Mouse (Mus musculus) cortical plate, adult 2 months (tissue): ENCODE measurements at regions not wholly inside any gene's neighbourhood (a gene's known extent, or its start where the extent isn't known, plus 50 kb on each side); places are given as distances from the start of the nearest gene placed in this dataset.

ENCODE experiments used
- CTCF ChIP-seq: fragments of 200-500 bp; IDR thresholded peaks from 2 replicates; pipeline ENCODE4 v1.5.1; 2011; ENCODE audit warnings: mild to moderate bottlenecking, control low read depth, low read length; ENCODE audit not compliant: insufficient read depth; ENCODE audit errors: extremely low read depth
- POLR2A ChIP-seq: fragments of 200-500 bp; IDR thresholded peaks from 2 replicates; pipeline ENCODE4 v1.6.1; 2011; ENCODE audit warnings: mild to moderate bottlenecking, low read length, control low read depth; ENCODE audit not compliant: insufficient read depth; ENCODE audit errors: extremely low read depth

DNA sequence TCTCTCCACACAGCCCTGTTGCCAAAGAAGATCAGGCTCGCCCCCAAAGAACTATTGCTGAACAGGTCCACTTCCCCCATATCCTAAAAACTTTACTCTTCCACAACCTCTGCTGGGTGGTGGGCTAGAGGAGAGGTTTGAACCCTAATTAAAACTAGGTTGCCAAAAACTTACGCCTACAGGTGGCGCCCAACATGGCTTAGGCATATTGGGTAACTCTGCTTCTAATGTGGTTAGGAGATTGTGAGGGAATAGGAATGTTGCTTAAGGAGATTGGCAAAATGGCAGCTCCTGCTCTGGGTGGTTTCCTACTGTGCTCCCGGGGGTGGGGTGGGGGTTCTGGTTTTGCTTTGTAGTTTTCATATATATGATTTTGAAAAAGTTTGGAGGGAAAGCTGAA lies 95.0 kb upstream of the Lemd2 start:
- TF ChIP-seq CTCF (no peak), POLR2A (no peak)
